Mouse (Mus musculus): Measurements from ENCODE around the gene Ccser1. TPM values are rescaled to one million over a fixed set of nuclear protein-coding genes. Genes with fewer than 3 reads are reported as not detected.
A peak's percentile ranks its signal among the peaks of the same experiment; 100 is the strongest.

The Ccser1 gene
- polyA plus RNA-seq, 1 experiment from 2014 or later: 6.7 TPM

DNA sequence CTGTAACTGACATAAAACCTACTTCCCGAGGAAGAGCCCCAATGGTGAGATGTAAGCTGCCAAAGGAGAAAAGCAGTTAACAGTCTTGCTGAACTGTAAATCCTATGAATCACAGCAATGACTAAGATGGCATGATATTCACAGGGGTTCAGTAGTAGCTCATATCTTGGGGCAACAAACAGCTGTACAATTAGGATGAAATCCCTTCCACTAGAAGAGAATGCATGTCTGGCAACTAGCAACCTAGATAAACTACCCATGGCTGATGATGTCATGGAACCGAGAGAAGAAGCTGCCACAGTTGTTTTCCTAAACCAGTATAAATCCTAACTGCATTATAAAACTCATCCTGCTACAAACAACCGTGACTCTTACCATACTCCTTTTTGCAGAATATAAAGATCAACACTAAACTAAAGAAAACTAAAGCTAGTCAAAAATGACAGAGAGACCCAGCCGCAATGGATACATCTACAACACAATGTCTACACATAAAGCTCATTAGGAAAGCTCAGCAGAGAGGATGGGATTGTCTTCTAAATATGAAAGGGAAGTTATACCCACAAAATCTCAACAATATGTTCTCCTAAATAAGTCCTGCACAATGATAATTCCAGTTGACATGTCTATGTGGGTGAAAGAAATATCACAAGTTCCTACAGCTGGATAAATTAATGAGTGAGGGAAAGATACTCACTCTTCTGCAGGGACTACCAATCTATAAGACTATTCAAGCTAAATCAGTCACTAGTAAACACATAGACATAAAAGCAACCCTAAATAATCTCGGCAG lies 550.2 kb downstream of the Ccser1 start:
- no peak for ATAC-seq (ENCODE audit: low read depth)
- Histone ChIP-seq H3K4me2 (ENCODE audit: low read depth, low read length) (no peak overlapping the region), H3K4me1 (replicated peaks; ENCODE audit: control insufficient read depth, insufficient read depth, low read length) (no peaks in the 10 kb centered on the region), H3K9ac (ENCODE audit: low read length) (no peak overlapping the region), H3K4me3 (ENCODE audit: low read length) (no peak overlapping the region), H3K27ac (ENCODE audit: low read length) (no peak overlapping the region), H3K27me3 (ENCODE audit: control insufficient read depth, insufficient read depth, low read depth, low read length) (no peaks in the 10 kb centered on the region), H3K36me3 (ENCODE audit: control insufficient read depth, insufficient read depth, low read length) (no peaks in the 10 kb centered on the region), H3K9me3 (ENCODE audit: control insufficient read depth, low read length) (no peaks in the 10 kb centered on the region)
- WGBS: 77% methylated on average over 5 of the region's 5 CpGs

DNA sequence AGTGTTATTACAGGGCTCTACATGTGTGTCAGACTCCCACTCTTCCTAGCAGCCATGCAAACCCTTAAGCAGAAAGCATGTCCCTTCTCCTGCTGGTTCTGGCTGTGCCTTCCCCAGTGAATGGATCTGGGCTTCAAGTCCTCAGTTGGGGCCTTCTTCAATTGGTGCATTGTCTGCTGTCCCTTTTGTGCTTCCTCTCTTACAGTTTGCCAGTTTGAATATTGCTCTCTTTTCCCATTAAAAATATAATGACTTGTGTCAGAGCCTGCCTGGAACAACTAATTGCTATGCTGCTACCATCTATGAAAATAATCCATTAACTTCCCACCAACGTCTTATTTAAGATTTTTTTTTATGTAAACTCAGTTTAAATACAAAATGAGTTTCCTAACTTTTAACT lies 566.2 kb downstream of the Ccser1 start:
- Histone ChIP-seq H3K9ac (ENCODE audit: low read length) (no peak overlapping the region), H3K27me3 (ENCODE audit: control insufficient read depth, insufficient read depth, low read depth, low read length) (no peaks in the 10 kb centered on the region), H3K36me3 (ENCODE audit: control insufficient read depth, insufficient read depth, low read length) (no peaks in the 10 kb centered on the region), H3K9me3 (ENCODE audit: control insufficient read depth, low read length) (no peaks in the 10 kb centered on the region), H3K4me3 (ENCODE audit: low read length) (no peak overlapping the region), H3K4me1 (replicated peaks; ENCODE audit: control insufficient read depth, insufficient read depth, low read length) (no peaks in the 10 kb centered on the region), H3K27ac (ENCODE audit: low read length) (no peak overlapping the region), H3K4me2 (ENCODE audit: low read depth, low read length) (no peak overlapping the region)
- WGBS: 69% methylated on average over 1 of the region's 1 CpGs
- no peak for ATAC-seq (ENCODE audit: low read depth)

DNA sequence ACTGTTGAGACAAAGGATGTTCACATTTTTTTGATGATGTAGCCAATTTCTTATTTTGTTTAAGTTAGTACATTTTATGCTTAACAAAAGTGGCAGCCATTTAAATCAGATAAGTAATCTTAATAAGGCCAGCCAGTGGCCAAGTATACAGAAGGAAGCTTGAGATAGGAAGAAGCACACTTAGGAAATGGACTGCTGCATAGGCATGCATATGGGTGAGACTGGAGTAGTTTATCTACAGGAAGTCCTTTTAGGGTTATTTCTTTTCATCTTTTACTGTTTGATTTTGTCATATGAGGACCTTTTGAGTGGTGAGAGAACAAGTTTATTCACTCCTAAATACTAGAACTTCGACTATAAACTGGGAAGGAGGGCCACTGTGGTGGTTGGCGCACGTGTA lies 582.0 kb downstream of the Ccser1 start:
- H3K4me3 ChIP-seq (ENCODE audit: low read length): no peak overlapping the region

DNA sequence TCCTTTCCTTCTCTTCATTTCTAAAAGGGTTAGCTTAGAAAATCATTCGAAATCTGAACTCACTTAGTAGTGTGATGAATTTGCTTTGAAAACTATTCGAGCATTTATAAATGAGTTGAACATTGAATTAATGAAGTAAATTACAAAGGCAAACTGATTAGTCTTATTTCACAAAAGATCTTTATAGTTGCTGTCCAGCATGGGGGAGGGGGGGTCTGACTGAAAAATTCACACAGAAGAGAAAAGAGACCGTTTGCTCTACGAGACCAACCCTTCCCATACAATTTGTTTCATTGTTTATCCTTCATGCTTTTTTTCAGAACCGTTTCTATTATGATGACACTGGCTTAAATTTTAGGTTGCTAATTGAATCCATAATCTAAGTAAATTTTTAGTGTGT lies 583.3 kb downstream of the Ccser1 start:
- H3K9ac ChIP-seq (ENCODE audit: low read length): no peak overlapping the region
- H3K4me2 ChIP-seq (ENCODE audit: low read depth, low read length): no peak overlapping the region
- H3K27me3 ChIP-seq (ENCODE audit: control insufficient read depth, insufficient read depth, low read depth, low read length): no peaks in the 10 kb centered on the region
- ATAC-seq (ENCODE audit: low read depth): no peak
- no peaks in the 10 kb centered on the region for H3K36me3 ChIP-seq (ENCODE audit: control insufficient read depth, insufficient read depth, low read length)
- H3K9me3 ChIP-seq (ENCODE audit: control insufficient read depth, low read length): no peaks in the 10 kb centered on the region
- H3K27ac ChIP-seq (ENCODE audit: low read length): no peak overlapping the region
- 76% methylated on average over 5 of the region's 5 CpGs for WGBS
- H3K4me1 ChIP-seq (replicated peaks; ENCODE audit: control insufficient read depth, insufficient read depth, low read length): no peaks in the 10 kb centered on the region
- H3K4me3 ChIP-seq (ENCODE audit: low read length): no peak overlapping the region

More for the DNA sequence above, 582.0 kb downstream of the Ccser1 start:
- Histone ChIP-seq H3K27me3 (ENCODE audit: control insufficient read depth, insufficient read depth, low read depth, low read length) (no peaks in the 10 kb centered on the region), H3K4me1 (replicated peaks; ENCODE audit: control insufficient read depth, insufficient read depth, low read length) (no peaks in the 10 kb centered on the region), H3K9ac (ENCODE audit: low read length) (no peak overlapping the region), H3K27ac (ENCODE audit: low read length) (no peak overlapping the region), H3K36me3 (ENCODE audit: control insufficient read depth, insufficient read depth, low read length) (no peaks in the 10 kb centered on the region), H3K4me2 (ENCODE audit: low read depth, low read length) (no peak overlapping the region), H3K9me3 (ENCODE audit: control insufficient read depth, low read length) (no peaks in the 10 kb centered on the region)
- 50% methylated on average over 3 of the region's 3 CpGs for WGBS
- peak; percentile 51; the same call in 1 of the 2 replicates for ATAC-seq (ENCODE audit: low read depth)

DNA sequence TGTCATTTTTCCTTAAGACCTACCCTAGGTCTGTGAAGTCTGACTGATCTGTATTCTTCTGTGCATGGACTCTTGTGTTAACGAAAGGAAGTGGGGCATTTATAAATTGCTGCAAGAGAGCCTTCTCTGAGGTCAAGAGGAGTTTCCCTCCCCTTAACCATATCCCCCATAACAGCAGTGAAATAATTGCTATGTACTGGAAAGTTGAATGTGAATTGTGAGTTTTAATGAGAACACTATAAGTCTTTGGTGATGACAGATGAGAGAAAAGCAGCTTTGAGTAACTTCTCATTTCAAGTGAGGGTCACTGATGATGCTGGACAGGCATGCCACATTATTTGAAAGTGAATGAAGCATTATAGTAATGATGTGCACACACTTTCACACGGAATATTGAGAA lies 585.7 kb downstream of the Ccser1 start:
- 63% methylated on average over 2 of the region's 2 CpGs for WGBS
- no peak overlapping the region for H3K27ac ChIP-seq (ENCODE audit: low read length)
- H3K27me3 ChIP-seq (ENCODE audit: control insufficient read depth, insufficient read depth, low read depth, low read length): no peaks in the 10 kb centered on the region
- H3K9ac ChIP-seq (ENCODE audit: low read length): no peak overlapping the region
- no peak overlapping the region for H3K4me3 ChIP-seq (ENCODE audit: low read length)
- no peak for ATAC-seq (ENCODE audit: low read depth)
- H3K4me1 ChIP-seq (replicated peaks; ENCODE audit: control insufficient read depth, insufficient read depth, low read length): no peaks in the 10 kb centered on the region
- H3K9me3 ChIP-seq (ENCODE audit: control insufficient read depth, low read length): no peaks in the 10 kb centered on the region
- H3K36me3 ChIP-seq (ENCODE audit: control insufficient read depth, insufficient read depth, low read length): no peaks in the 10 kb centered on the region
- no peak overlapping the region for H3K4me2 ChIP-seq (ENCODE audit: low read depth, low read length)

DNA sequence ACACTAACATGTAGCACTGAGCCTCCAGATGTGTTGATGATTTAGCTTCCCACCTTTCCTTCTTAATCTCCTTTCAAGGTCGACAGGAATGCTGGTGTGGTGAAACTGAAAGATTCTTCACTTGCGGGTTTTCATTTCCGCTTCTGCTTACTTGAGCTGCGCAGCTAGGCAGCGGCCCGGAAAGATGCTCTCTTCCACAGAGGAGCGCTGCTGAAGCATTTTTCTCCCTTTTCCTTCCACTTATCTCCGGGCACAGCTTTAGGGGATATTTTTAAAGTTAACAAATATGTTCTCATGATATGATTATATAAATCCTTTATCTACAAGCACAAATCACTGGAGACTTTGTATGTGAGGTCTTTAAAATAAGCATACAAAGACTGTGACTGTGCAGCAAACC lies 587.0 kb downstream of the Ccser1 start:
- Histone ChIP-seq H3K27ac (ENCODE audit: low read length) (no peak overlapping the region), H3K27me3 (ENCODE audit: control insufficient read depth, insufficient read depth, low read depth, low read length) (no peaks in the 10 kb centered on the region), H3K9me3 (ENCODE audit: control insufficient read depth, low read length) (no peaks in the 10 kb centered on the region), H3K4me1 (replicated peaks; ENCODE audit: control insufficient read depth, insufficient read depth, low read length) (no peaks in the 10 kb centered on the region), H3K9ac (ENCODE audit: low read length) (no peak overlapping the region), H3K4me3 (ENCODE audit: low read length) (no peak overlapping the region), H3K36me3 (ENCODE audit: control insufficient read depth, insufficient read depth, low read length) (no peaks in the 10 kb centered on the region), H3K4me2 (ENCODE audit: low read depth, low read length) (no peak overlapping the region)
- no peak for ATAC-seq (ENCODE audit: low read depth)
- whole genome bisulfite sequencing: 71% methylated on average over 8 of the region's 8 CpGs

DNA sequence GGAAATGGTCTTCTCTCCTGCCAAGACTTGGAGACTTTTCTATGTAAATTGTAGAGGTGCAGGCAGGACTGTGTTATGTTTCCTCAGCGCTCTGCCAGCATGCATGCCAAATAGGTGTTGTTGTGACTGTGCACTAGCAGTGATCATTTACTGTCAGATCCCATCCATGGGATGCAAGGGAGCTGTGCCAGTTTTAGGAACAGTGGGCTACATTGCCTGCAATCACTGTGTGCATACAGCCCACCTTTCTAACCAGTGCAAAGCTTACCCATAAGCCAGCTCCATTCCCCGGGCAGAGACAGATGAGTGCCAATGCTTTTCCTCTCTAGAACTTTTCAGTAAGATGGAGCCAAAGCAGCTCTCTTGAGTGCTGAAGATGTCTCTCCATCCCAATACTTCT lies 606.6 kb downstream of the Ccser1 start:
- H3K36me3 ChIP-seq (ENCODE audit: control insufficient read depth, insufficient read depth, low read length): no peaks in the 10 kb centered on the region
- no peaks in the 10 kb centered on the region for H3K27me3 ChIP-seq (ENCODE audit: control insufficient read depth, insufficient read depth, low read depth, low read length)
- no peaks in the 10 kb centered on the region for H3K9me3 ChIP-seq (ENCODE audit: control insufficient read depth, low read length)
- no peak for ATAC-seq (ENCODE audit: low read depth)
- no peak overlapping the region for H3K27ac ChIP-seq (ENCODE audit: low read length)
- no peak overlapping the region for H3K4me2 ChIP-seq (ENCODE audit: low read depth, low read length)
- H3K4me1 ChIP-seq (replicated peaks; ENCODE audit: control insufficient read depth, insufficient read depth, low read length): no peaks in the 10 kb centered on the region
- 80% methylated on average over 2 of the region's 2 CpGs for WGBS
- H3K9ac ChIP-seq (ENCODE audit: low read length): no peak overlapping the region
- no peak overlapping the region for H3K4me3 ChIP-seq (ENCODE audit: low read length)

DNA sequence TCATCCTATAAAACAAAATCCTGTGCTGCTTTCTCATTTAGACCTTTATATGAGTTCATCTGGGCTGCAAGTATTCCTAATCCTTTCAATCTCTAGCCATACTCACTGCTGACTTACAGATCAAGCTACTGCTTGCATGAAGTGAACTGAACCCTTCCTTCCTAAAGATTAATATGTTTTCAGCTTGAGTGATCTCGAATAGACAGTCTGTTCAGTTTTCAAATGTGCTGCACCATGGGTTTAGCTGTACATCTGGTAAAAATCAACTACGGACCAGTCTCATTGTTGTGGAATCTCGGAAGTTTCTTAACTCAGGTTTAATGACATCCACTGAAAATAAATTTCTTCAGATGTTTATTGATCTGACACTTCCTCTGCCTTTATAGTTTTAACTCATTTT lies 620.8 kb downstream of the Ccser1 start:
- H3K4me2 ChIP-seq (ENCODE audit: low read depth, low read length): no peak overlapping the region
- 64% methylated on average over 3 of the region's 3 CpGs for WGBS
- no peak for ATAC-seq (ENCODE audit: low read depth)
- no peaks in the 10 kb centered on the region for H3K9me3 ChIP-seq (ENCODE audit: control insufficient read depth, low read length)
- H3K27ac ChIP-seq (ENCODE audit: low read length): no peak overlapping the region
- no peak overlapping the region for H3K4me3 ChIP-seq (ENCODE audit: low read length)
- no peak overlapping the region for H3K9ac ChIP-seq (ENCODE audit: low read length)
- no peaks in the 10 kb centered on the region for H3K4me1 ChIP-seq (replicated peaks; ENCODE audit: control insufficient read depth, insufficient read depth, low read length)
- no peaks in the 10 kb centered on the region for H3K36me3 ChIP-seq (ENCODE audit: control insufficient read depth, insufficient read depth, low read length)
- H3K27me3 ChIP-seq (ENCODE audit: control insufficient read depth, insufficient read depth, low read depth, low read length): no peaks in the 10 kb centered on the region

DNA sequence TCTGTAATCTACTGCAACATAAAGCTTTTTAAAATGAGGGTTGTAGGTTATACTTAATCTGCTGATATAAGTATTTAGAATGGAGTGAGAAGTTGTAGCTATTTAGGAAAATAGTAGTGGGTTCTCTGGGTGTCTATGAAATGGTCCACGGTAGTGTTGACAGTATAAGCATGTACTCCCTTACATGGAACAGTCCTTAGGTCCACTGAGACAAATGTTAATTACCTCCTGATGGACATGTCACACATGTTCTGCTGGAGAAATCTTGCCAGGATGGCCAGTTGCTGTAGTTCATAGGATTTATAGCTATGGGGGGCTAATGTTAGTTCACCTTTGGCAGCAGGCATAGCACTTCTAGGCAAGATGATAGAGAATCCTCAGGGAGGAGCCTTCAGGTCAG lies 625.4 kb downstream of the Ccser1 start:
- no peak overlapping the region for H3K27ac ChIP-seq (ENCODE audit: low read length)
- H3K4me3 ChIP-seq (ENCODE audit: low read length): no peak overlapping the region
- ATAC-seq (ENCODE audit: low read depth): peak; percentile 64
- no peaks in the 10 kb centered on the region for H3K36me3 ChIP-seq (ENCODE audit: control insufficient read depth, insufficient read depth, low read length)
- no peak overlapping the region for H3K9ac ChIP-seq (ENCODE audit: low read length)
- no peaks in the 10 kb centered on the region for H3K27me3 ChIP-seq (ENCODE audit: control insufficient read depth, insufficient read depth, low read depth, low read length)
- H3K9me3 ChIP-seq (ENCODE audit: control insufficient read depth, low read length): no peaks in the 10 kb centered on the region
- 44% methylated on average over 1 of the region's 1 CpGs for WGBS
- no peak overlapping the region for H3K4me2 ChIP-seq (ENCODE audit: low read depth, low read length)
- H3K4me1 ChIP-seq (replicated peaks; ENCODE audit: control insufficient read depth, insufficient read depth, low read length): no peaks in the 10 kb centered on the region

DNA sequence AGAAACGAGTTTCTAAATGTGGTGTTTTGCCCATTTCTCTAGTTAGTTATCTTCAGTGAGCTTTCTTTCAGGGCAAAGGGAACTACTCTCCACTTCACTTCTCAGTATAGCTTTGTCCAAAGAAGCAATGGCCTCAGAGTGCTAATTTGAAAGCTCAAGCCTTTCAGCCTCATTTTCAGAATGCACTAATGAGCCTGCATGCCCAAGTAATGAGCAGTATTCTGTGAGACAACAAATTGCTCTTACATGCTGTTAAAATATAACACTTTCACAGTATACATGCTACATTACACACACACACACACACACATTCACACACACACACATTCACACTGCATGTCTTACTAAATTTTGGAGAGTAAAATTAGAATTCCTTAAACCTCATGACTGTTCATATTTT lies 637.6 kb downstream of the Ccser1 start:
- no peak for ATAC-seq (ENCODE audit: low read depth)
- Histone ChIP-seq H3K4me3 (ENCODE audit: low read length) (no peak overlapping the region), H3K4me2 (ENCODE audit: low read depth, low read length) (no peak overlapping the region), H3K9ac (ENCODE audit: low read length) (no peak overlapping the region), H3K27me3 (ENCODE audit: control insufficient read depth, insufficient read depth, low read depth, low read length) (no peaks in the 10 kb centered on the region), H3K36me3 (ENCODE audit: control insufficient read depth, insufficient read depth, low read length) (no peaks in the 10 kb centered on the region), H3K4me1 (replicated peaks; ENCODE audit: control insufficient read depth, insufficient read depth, low read length) (no peaks in the 10 kb centered on the region), H3K9me3 (ENCODE audit: control insufficient read depth, low read length) (no peaks in the 10 kb centered on the region), H3K27ac (ENCODE audit: low read length) (no peak overlapping the region)
- 74% methylated on average over 1 of the region's 1 CpGs for WGBS
